Mouse (Mus musculus) myocyte (in vitro differentiated cells): ENCODE results near the gene Cobll1. TPM values are rescaled to one million over a fixed set of nuclear protein-coding genes. Genes with fewer than 3 reads are reported as not detected.

Source experiments
- H3K27me3 ChIP-seq: one replicate; pipeline ENCODE4 v1.6.1; 2011; ENCODE audit not compliant: control insufficient read depth, insufficient read depth, insufficient read length
- H3K36me3 ChIP-seq: one replicate; pipeline ENCODE4 v1.6.1; 2011; ENCODE audit not compliant: control insufficient read depth, insufficient read depth
- H3K4me2 ChIP-seq: one replicate; pipeline ENCODE4 v1.6.1; 2011; ENCODE audit warnings: low read depth, control low read depth
- H3K4me3 ChIP-seq: one replicate; pipeline ENCODE4 v1.5.1; 2011; ENCODE audit warnings: mild to moderate bottlenecking, control low read depth, moderate library complexity
- H3K79me2 ChIP-seq: one replicate; pipeline ENCODE4 v1.6.1; 2011; ENCODE audit not compliant: control insufficient read depth, insufficient read depth
- H3ac ChIP-seq: one replicate; pipeline ENCODE4 v1.6.1; 2011; ENCODE audit not compliant: control insufficient read depth, insufficient read length
- CEBPB ChIP-seq: IDR thresholded peaks from 2 replicates; pipeline ENCODE4 v1.6.1; 2011; ENCODE audit warnings: mild to moderate bottlenecking, moderate library complexity; ENCODE audit not compliant: poor library complexity, insufficient read depth, severe bottlenecking
- E2F4 ChIP-seq: IDR thresholded peaks from one replicate; pipeline ENCODE4 v1.6.1; 2011; ENCODE audit warnings: mild to moderate bottlenecking, control low read depth, moderate library complexity; ENCODE audit not compliant: insufficient read depth
- MAX ChIP-seq: IDR thresholded peaks from one replicate; pipeline ENCODE4 v1.6.1; 2011; ENCODE audit warnings: low read depth, mild to moderate bottlenecking, control low read depth
- MYOD1 ChIP-seq, 3 experiments: IDR thresholded peaks; one replicate each; pipeline ENCODE4 v1.6.1; 2011; ENCODE audit warnings: control low read depth in 2 of 3, low read depth in 2 of 3, mild to moderate bottlenecking in 2 of 3, moderate library complexity in 1 of 3; ENCODE audit not compliant: insufficient read length in 2 of 3, control insufficient read depth in 1 of 3
- MYOG ChIP-seq, 3 experiments: IDR thresholded peaks; one replicate each; pipeline ENCODE4 v1.6.1; 2011; ENCODE audit warnings: control low read depth in 2 of 3, low read depth in 2 of 3, mild to moderate bottlenecking in 2 of 3; ENCODE audit not compliant: insufficient read length in 2 of 3, control insufficient read depth in 1 of 3, insufficient read depth in 1 of 3
- POLR2A ChIP-seq: IDR thresholded peaks from one replicate; pipeline ENCODE4 v1.6.1; 2011; ENCODE audit warnings: low read depth, mild to moderate bottlenecking, control low read depth, moderate library complexity; ENCODE audit not compliant: insufficient read length
- POLR2AphosphoS2 ChIP-seq: IDR thresholded peaks from one replicate; pipeline ENCODE4 v1.6.1; 2011; ENCODE audit warnings: low read depth, control low read depth; ENCODE audit not compliant: insufficient read length
- REST ChIP-seq: IDR thresholded peaks from one replicate; pipeline ENCODE4 v1.6.1; 2011; ENCODE audit warnings: mild to moderate bottlenecking, control low read depth, moderate library complexity; ENCODE audit not compliant: insufficient read depth, insufficient read length
- SRF ChIP-seq: IDR thresholded peaks from one replicate; pipeline ENCODE4 v1.6.1; 2011; ENCODE audit warnings: low read depth; ENCODE audit not compliant: control insufficient read depth, insufficient read length
- TCF12 ChIP-seq: IDR thresholded peaks from one replicate; pipeline ENCODE4 v1.6.1; 2011; ENCODE audit warnings: mild to moderate bottlenecking, control low read depth; ENCODE audit not compliant: poor library complexity, insufficient read depth, severe bottlenecking
- TCF3 ChIP-seq: IDR thresholded peaks from one replicate; pipeline ENCODE4 v1.6.1; 2011; ENCODE audit warnings: low read depth, control low read depth; ENCODE audit not compliant: insufficient read length
- USF1 ChIP-seq: IDR thresholded peaks from one replicate; pipeline ENCODE4 v1.6.1; 2011; ENCODE audit warnings: low read depth, mild to moderate bottlenecking, control low read depth, moderate library complexity
- polyA plus RNA-seq: library from polyadenylated mRNA; unstranded; fragments of >200 nt; fragmentation: generic; extraction: Trizol; gene quantifications from one replicate; pipeline ENCODE4 v1.2.1, GENCODE M21; 2012; ENCODE audit warnings: missing spikeins

Cobll1 gene
- polyA plus RNA-seq, 1 experiment, result 2.4 TPM

GRCm38 (mm10) chr2:65187652-65188051, 51.6 kb downstream of the Cobll1 start:
- H3K27me3 ChIP-seq, result no peaks in the 10 kb centered on the region
- H3K36me3 ChIP-seq, result no peaks in the 10 kb centered on the region
- H3K79me2 ChIP-seq, result no peaks in the 10 kb centered on the region
- peak overlapping the region; percentile 9 for H3K4me2 ChIP-seq
- TF ChIP-seq CEBPB (no peak), MYOD1 (IDR thresholded peaks at IDR 0.05; ENCODE audit: control insufficient read depth in 1 of 3, insufficient read length in 2 of 3, low read depth in 2 of 3) (no peak), POLR2AphosphoS2 (no peak), MYOG (IDR thresholded peaks at IDR 0.05; ENCODE audit: control insufficient read depth in 1 of 3, insufficient read depth in 1 of 3, insufficient read length in 2 of 3, low read depth in 2 of 3) (no peak), MAX (no peak), REST (no peak), TCF12 (no peak), E2F4 (no peak), TCF3 (no peak), SRF (no peak), USF1 (no peak), POLR2A (no peak)
- no peak overlapping the region for H3K4me3 ChIP-seq
- no peak overlapping the region for H3ac ChIP-seq

GRCm38 (mm10) chr2:65187164-65187563, 52.0 kb downstream of the Cobll1 start:
- no peaks in the 10 kb centered on the region for H3K79me2 ChIP-seq
- no peak overlapping the region for H3K4me2 ChIP-seq
- H3K27me3 ChIP-seq, result no peaks in the 10 kb centered on the region
- H3K4me3 ChIP-seq, result no peak overlapping the region
- no peak for TF ChIP-seq POLR2AphosphoS2
- H3K36me3 ChIP-seq, result no peaks in the 10 kb centered on the region
- H3ac ChIP-seq, result no peak overlapping the region

DNA sequence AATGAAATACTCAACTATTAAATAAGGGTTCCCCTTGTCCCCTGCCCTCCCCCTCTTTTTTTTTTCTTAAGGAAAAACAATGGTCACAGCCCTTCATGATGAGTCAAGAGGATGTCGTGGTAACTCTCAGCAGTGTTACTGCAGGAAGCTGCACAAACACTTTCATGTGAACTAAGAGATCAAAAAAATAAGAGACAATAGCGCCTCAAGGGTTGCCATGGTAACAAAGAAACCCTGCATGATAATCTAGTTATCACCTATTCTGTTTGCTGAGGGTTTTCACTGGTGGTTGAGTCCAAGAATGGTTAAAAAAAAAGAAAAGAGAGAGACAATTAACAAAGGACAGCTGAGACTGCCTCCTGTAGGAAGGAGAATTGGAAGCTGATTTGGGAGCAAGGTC, 56.5 kb downstream of the Cobll1 start:
- no peaks in the 10 kb centered on the region for H3K79me2 ChIP-seq
- H3K27me3 ChIP-seq, result no peaks in the 10 kb centered on the region
- no peak overlapping the region for H3ac ChIP-seq
- H3K36me3 ChIP-seq, result no peaks in the 10 kb centered on the region
- H3K4me3 ChIP-seq, result no peak overlapping the region
- TF ChIP-seq MYOG (IDR thresholded peaks at IDR 0.05; ENCODE audit: control insufficient read depth in 1 of 3, insufficient read depth in 1 of 3, insufficient read length in 2 of 3, low read depth in 2 of 3) (no peak), MYOD1 (IDR thresholded peaks at IDR 0.05; ENCODE audit: control insufficient read depth in 1 of 3, insufficient read length in 2 of 3, low read depth in 2 of 3) (no peak), REST (no peak), TCF12 (no peak), TCF3 (no peak), USF1 (no peak), POLR2AphosphoS2 (no peak), SRF (no peak), MAX (no peak), POLR2A (no peak), CEBPB (no peak), E2F4 (no peak)
- peak overlapping the region; percentile 27 for H3K4me2 ChIP-seq

DNA sequence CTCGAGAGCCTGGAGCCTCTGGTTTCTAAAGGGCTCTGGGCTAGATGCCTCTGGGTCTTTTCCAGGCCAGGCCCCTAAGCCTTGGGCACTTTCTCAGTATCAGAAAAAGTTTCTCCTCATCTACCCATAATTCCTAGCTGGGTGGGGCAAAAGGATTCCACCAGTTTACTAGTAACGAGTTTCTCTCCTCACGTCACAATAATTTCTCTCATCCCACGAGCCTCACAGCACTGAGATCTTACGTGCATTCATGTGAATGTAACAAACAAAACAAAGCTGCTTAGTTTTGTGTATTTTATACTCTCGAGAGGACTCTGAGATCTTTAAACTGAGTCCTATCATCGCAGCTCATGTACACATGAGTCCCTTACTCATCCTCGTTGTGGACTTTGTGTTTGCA, 57.5 kb downstream of the Cobll1 start:
- no peak overlapping the region for H3K4me3 ChIP-seq
- H3K4me2 ChIP-seq, result no peak overlapping the region

GRCm38 (mm10) chr2:65181066-65181716, 58.0 kb downstream of the Cobll1 start:
- no peaks in the 10 kb centered on the region for H3K79me2 ChIP-seq
- no peak overlapping the region for H3K4me3 ChIP-seq
- TF ChIP-seq SRF (no peak), TCF3 (no peak), CEBPB (no peak), MYOG (IDR thresholded peaks at IDR 0.05; ENCODE audit: control insufficient read depth in 1 of 3, insufficient read depth in 1 of 3, insufficient read length in 2 of 3, low read depth in 2 of 3) (no peak), TCF12 (no peak), E2F4 (no peak), REST (no peak), MYOD1 (IDR thresholded peaks at IDR 0.05; ENCODE audit: control insufficient read depth in 1 of 3, insufficient read length in 2 of 3, low read depth in 2 of 3) (no peak), POLR2AphosphoS2 (no peak), MAX (no peak), POLR2A (no peak), USF1 (no peak)
- H3K27me3 ChIP-seq, result no peaks in the 10 kb centered on the region
- H3ac ChIP-seq, result no peak overlapping the region
- no peak overlapping the region for H3K4me2 ChIP-seq
- H3K36me3 ChIP-seq, result no peaks in the 10 kb centered on the region

More for the DNA sequence above, 57.5 kb downstream of the Cobll1 start:
- no peaks in the 10 kb centered on the region for H3K36me3 ChIP-seq
- H3K79me2 ChIP-seq, result no peaks in the 10 kb centered on the region
- no peak overlapping the region for H3ac ChIP-seq
- no peaks in the 10 kb centered on the region for H3K27me3 ChIP-seq
- TF ChIP-seq SRF (no peak), CEBPB (no peak), POLR2AphosphoS2 (no peak), REST (no peak), E2F4 (no peak)
